Mouse (Mus musculus): ENCODE measurements around the gene Rapgef2.
"Not testable (repeated sequence)": the region's sequence is repeated elsewhere in the genome, so short reads cannot be mapped to it uniquely, and the experiment has no call there.

Gene Rapgef2

DNA sequence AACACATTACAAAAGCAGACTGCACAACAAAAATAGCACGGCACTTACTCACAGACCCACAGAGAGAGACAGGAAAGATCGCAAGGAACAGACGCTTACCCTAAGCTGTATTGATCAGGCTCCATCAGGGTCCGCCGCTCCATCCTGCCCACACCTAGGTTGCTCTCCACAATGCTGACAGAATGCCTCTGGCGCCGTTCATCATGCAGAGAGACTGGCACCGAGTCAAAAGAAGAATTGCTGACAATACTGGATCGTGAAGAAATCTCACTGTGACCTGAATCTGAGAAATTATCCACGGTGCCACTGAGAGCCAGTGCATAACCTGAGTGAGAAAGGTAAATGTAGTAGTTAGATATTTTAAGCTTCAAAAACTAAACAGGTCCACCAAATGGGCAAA, 216.4 kb downstream of the Rapgef2 start:
- POLR2A ChIA-PET, result no interaction called here
- CTCF ChIA-PET, result no interaction called here

DNA sequence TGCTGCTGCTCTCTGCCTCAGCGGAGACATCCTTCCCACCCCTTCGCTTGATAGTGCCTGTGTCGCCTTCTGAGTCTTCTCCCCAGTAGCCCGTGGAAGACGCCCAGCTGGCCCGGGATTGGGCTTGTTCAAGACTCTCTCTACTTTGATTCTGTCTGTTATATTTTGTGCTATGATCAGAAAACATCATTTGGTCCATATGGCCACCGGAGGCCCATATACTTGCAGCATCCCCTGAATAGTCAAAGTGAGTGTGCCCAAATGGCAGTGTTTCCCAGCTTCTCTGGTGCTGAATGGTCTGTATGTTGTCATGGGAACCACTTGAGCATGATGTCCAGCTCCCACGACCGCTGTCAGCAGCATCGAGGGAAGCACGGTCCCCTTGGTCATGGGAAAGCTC, 217.3 kb downstream of the Rapgef2 start:
- POLR2A ChIA-PET, result no interaction called here
- CTCF ChIA-PET, result no interaction called here

DNA sequence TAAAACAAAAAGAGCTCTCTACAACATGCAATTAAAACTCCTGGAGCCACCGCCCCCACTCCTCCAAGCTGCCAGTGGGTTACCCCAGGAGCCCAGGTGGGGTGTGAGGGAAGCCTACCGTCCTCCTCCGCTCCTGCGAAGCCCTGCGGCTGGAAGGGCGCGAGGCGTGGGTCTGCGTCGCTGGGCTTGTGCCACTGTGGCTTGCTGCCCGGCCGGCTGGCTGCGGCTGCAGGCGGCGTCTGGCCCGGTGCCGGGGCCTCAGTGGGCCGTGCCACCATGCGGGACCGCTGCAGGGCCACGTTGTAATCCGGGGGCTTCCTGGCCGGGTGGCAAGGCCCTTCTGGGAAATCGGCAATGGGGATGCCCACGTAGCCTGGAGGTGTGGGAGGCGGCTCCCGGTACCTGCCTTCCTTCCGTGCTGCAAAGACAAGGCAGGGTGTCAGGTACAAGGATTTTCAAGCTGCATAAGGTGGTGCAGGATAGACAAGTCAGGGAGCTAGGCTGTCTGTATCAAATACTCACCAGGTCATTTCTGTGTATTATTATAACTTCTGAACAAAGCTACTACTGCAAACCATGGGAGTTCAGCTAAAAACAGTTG, 219.8 kb downstream of the Rapgef2 start:
- CTCF ChIA-PET, result no interaction called here
- POLR2A ChIA-PET, result interaction anchor here in 1 of 4 experiments (0.7 to 1.3 kb wide), 2 partner anchors 10 to 779 kb away, joined by 3 read pairs; no protein-coding TSS in a partner anchor

DNA sequence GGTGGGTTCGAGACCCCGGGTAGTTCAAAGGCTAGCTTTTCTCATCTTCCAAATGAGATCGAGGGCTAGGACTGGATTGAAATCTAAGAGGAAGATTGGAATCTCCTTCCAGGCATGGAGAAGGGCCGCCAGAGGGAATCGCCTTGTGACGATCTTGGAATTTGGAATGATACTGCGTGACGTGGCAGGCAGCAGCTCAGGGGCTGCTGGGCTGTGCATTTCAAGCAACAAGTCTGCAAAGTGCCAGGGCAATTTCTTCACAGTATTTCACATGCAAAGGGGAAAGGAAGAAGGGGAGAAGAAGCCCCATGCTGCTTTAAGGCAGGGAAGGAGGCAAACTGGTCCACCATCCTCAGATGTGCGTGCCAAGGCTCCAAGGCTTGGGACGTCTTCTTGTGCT, 222.2 kb downstream of the Rapgef2 start:
- POLR2A ChIA-PET, result no interaction called here
- CTCF ChIA-PET, result no interaction called here

DNA sequence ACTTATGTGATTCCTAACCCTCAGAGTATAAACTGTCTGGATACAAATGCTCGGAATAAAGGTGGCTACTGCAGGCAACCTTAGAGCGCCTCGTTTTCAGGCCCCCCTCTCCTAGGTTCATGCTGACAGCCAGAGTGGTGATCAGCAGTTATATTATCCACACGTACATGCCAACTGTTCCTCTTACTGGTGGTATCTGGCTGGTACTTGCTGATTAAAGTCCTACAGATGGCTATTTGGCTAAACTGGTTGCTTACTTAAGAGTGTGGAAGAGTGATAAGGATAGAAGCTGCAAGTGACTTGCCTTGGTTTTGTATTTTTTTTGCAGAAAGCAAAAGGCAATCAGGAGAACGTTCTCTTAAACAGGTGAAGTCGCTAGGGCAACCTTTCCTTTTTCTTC, 224.9 kb downstream of the Rapgef2 start:
- ChIA-PET CTCF (no interaction called here), POLR2A (no interaction called here)

DNA sequence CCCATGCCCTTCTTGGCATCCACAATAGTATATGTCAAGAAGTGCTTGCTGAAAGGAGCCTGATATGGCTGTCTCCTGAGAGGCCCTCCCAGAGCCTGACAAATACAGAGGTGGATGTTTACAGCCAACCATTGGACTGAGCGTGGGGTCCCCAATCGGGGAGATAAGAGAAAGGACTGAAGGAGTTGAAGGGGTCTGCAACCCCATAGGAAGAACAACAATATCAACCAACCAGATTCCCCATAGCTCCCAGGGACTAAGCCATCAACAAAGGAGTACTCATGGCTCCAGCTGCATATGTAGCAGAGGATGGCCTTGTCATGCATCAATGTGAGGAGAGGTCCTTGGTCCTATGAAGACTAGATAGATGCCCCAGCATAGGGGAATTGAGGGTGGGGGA, 227.8 kb downstream of the Rapgef2 start:
- CTCF ChIA-PET, POLR2A ChIA-PET: not testable (repeated sequence)

DNA sequence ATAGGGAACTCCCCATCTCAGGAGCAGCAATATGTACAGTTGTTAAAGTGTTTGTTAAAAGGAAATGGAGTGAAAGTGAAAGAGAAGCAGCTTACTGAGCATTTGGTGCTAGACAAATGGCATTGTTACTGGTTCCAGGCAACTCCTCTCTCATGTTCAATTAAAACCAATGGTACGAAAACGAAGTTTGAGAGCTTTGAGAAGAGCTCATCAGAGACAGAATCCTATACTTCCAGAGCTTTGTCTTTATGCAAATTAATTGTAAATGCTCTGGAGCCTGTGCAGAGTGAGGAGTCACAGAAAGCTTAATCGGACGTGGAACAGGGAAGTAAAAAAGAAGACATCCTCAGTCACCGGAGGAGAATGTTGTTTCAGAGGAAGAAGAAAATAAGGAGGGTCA, 241.1 kb downstream of the Rapgef2 start:
- ChIA-PET POLR2A (interaction anchor here in 2 of 4 experiments (1.0 to 1.1 kb wide), 2 partner anchors 10 to 12 kb away, joined by 3 read pairs; no protein-coding TSS in a partner anchor), CTCF (interaction anchor here in 1 of 4 experiments (0.5 kb wide), 1 partner anchor 37 kb away, joined by 3 read pairs; no protein-coding TSS in a partner anchor)

DNA sequence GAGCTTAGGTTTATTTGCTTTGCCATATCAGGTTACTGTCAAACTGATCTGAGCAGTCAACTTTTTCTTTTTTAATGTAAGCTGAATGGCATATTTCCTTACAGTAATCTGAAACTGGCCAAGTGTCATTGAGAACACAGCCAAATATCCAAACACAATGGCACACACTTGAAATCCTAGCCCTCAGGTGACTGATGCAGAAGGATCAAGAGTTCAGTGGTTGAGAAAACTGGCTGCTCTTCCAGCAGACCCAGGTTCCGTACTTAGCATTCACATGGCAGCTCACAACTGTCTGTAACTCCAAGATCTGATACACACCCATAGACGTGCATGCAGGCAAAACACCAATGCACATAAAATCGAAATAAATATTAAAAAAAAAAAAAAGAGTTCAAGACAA, 243.3 kb downstream of the Rapgef2 start:
- ChIA-PET POLR2A (interaction anchor here in 1 of 4 experiments (0.7 kb wide), 1 partner anchor 93 kb away, joined by 3 read pairs; no protein-coding TSS in a partner anchor), CTCF (no interaction called here)

DNA sequence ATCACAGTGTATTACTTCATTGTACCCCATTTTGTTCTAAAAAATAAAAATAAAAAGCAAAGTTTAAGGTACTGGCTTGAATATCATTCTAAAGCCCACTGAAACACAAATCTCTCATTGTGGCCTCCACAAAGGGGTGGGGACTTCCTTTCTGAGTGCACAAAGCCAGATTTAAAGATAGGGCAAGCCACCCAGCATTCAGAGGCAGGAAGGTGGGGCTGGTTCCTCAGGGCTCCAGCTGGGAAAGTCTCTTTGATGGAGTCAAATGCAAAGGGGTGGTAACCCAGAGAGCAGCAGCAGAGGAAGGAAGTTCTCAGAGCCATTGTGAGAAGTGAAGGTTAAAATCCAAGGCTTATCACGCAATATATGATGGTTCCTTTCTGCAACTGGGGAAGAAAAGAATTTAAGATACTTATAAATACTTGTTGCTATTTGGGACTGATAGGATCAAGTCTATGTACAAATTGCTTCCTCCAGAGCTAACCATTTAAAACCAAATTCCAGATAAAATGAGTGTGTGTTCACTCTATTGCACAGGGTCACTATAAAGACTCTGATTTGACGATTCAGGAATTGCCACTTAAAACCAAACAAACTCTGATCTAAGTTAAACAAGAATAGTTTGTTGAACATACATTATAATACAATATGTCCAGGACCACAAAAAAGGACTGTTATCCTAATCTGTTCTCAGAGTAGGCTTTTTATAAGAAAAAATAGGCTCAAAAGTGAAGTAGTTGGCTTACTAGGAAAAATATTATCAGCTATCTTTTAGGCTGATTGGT, 246.5 kb downstream of the Rapgef2 start:
- ChIA-PET CTCF (interaction anchor here in 2 of 4 experiments (0.5 to 0.6 kb wide), 2 partner anchors 16 to 404 kb away, joined by 3 read pairs; no protein-coding TSS in a partner anchor), POLR2A (interaction anchor here in 3 of 4 experiments (0.5 to 1.0 kb wide), 4 partner anchors 20 to 176 kb away, joined by 3 to 6 read pairs (median 4); no protein-coding TSS in a partner anchor)

DNA sequence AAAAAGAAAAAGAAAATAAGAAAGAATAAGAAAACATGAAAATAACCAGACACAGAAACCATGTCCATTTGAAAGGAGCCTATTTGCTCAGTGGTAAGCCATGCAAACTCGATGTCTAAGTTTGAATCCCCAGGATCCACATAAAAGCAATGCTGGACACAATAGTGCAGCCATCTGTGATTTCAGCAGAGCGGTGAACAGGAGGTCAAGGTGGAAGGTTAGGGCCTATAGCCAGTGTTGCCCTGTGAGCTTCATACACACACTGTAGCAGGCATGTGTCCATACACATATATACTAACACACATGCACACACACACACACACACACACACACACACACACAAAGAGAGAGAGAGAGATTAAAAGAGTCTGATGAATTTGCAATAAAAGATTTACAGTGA, 247.3 kb downstream of the Rapgef2 start:
- POLR2A ChIA-PET, result interaction anchor here in 2 of 4 experiments (0.6 kb wide), 2 partner anchors 21 to 177 kb away, joined by 5 to 6 read pairs; no protein-coding TSS in a partner anchor
- CTCF ChIA-PET, result interaction anchor here in 2 of 4 experiments (0.5 to 0.6 kb wide), 2 partner anchors 17 to 405 kb away, joined by 3 read pairs; no protein-coding TSS in a partner anchor

DNA sequence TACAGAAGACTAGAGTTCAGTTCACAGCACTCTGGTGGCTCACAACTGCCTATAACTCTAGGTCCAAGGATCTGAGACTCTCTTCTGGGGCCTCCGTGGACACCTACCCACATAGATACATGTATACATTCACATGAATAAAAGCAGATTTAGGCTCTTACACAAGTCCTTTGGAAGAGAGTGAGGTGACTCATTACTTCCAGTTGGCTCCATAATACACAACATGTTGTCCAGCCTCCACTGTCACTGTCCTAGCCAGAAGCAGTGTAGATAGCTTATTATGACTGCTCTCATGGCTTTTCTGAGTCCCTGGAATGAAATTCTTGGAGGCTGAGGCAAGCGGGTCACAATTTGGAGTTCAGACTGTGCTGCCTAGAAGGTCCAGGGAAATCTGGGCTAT, 251.9 kb downstream of the Rapgef2 start:
- POLR2A ChIA-PET, result no interaction called here

DNA sequence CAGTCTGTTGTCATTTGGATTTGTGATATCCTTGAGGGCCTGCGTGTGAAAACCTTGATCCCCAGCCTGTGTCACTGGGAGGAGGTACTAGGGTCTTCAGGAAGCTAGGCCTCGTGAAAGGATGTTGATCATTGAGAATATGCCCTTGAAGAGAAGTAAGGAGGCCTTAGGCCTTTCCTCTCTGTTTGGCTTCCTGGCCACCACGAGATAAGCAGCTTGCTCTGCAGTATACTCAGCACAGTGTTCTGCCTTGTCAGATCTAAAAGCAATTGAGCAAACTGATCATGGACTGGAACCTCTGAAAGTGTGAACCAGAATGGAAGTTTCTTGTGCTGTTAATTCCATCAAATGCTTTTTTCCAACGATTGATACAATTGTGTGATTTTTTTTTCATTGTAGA, 255.5 kb downstream of the Rapgef2 start:
- CTCF ChIA-PET, result no interaction called here

More for the DNA sequence above, 251.9 kb downstream of the Rapgef2 start:
- CTCF ChIA-PET, result no interaction called here

DNA sequence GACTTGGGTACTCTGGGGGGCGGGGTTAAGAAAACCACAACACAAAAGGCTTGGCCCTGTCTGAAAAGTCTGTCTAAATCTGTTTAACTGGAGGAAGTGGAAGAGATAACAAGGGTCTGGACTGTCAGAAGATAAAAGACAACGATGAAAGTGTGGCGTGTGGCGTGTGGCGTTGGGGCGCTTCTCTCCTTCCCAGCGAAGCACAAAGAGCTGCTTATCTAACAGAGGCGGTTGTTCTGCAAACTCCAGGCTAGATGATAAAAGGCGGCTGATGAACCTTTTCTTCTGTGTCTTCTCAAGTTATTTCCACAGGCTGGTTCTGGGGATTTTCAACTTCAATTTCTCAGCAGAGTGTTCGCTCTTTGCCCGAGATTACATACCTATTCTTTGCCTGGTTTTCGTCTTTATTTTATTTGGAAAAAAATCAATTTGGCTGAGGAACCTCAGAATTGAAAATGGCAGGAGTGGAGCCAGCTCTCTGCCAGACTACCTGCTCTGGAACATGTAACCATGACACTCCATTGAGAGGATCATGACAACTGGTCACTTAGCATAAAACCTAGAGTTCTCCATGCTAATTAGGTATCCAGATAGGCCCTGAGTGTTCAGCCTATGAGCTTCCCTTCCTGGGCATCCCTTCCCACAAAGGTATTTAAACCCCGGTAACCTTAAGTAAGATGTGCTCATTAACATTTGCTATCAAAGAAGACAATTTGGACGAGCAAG, 258.0 kb downstream of the Rapgef2 start:
- ChIA-PET POLR2A (interaction anchor here in 1 of 4 experiments (0.5 kb wide), 1 partner anchor 12 kb away, joined by 3 read pairs; no protein-coding TSS in a partner anchor), CTCF (no interaction called here)

More for the DNA sequence above, 255.5 kb downstream of the Rapgef2 start:
- POLR2A ChIA-PET, result interaction anchor here in 1 of 4 experiments (0.5 kb wide), 1 partner anchor 89 kb away, joined by 3 read pairs; no protein-coding TSS in a partner anchor

DNA sequence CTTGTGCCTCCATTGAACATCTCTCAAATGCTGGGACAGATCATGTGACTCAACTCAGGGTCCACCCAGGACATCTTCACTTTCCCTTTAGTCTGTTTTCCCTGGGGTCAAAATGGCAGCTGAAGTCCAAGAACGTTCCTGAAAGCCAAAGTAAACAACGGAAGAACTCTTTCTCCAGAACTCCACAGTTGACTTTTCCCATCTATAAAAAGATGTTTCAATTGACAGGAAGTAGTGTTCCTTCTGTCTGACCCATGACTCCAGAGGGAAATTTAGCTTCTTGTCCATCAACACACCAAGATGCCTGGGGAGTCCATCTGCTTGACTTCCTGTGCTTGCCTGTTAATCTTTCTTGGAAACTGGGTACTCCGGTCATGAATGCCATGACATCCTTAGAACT, 260.3 kb downstream of the Rapgef2 start:
- ChIA-PET POLR2A (no interaction called here), CTCF (no interaction called here)

DNA sequence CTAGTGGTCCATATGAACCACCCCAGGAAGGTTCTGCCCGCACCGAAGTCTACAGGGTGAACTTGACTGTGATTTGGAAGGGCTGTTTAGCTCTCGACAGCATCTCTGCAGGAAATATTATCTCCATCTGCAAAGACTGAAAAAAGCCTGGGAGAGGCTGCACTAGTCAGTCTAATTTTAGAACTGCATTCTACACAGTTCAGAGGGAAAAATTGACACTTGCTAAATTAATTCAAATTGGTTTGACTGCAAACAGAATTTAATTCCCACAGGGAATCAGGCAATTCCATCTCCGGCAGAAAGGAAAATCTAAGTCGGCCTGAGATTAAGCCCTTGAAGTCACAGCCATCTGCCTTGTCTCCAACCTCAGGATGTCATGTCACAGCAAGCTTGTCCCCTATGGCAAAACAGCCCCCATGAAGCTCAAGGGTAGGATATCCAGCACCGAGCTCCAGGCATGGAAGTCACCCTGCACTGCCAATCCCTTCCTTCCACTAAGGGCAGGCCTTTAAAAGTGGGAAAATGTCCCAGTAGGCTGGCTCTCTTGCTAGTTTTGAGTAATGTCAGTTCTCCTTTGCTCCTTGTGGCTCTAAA, 262.5 kb downstream of the Rapgef2 start:
- POLR2A ChIA-PET, result no interaction called here
- CTCF ChIA-PET, result no interaction called here

DNA sequence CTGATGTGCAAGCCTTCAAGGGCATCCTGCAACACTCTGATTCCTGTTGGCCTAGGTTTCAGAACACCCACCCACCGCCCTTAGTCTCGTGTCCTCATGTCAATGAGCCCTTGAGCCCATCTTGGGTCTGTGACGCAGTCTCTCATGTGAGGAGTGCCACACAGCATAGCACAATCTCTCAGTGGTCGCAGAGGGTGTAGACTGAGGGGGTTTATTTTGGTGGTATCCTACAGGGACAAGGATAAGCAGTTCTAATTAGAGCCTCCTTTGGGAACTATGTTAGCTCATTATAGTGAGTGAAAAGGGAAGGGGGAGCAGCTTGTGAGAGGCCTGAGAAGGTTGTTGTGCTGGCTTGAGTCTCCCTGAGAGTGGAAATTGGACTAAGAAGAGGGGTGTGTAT, 263.6 kb downstream of the Rapgef2 start:
- ChIA-PET CTCF (no interaction called here), POLR2A (no interaction called here)

DNA sequence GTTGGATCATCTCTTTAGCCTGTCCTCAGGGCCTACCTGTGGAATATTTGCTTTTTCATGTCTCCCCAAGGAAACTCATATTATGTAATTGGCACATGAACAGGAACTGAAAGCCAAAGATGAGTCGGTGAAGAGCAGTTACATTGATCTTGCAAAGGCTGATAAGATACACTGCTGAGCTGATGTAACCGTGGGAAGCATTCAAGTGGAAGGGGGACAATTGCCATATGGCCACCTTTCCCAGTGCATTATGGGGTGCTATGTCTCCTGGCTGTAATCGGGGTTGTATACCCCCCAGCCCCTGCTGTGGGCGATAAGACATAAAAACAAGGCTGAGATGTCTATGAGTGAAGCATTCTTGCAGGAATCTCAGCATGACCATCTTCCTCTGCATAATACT, 268.9 kb downstream of the Rapgef2 start:
- CTCF ChIA-PET, result interaction anchor here in 3 of 4 experiments (0.6 to 1.5 kb wide), 4 partner anchors 21 to 427 kb away, joined by 4 to 5 read pairs (median 4); no protein-coding TSS in a partner anchor

DNA sequence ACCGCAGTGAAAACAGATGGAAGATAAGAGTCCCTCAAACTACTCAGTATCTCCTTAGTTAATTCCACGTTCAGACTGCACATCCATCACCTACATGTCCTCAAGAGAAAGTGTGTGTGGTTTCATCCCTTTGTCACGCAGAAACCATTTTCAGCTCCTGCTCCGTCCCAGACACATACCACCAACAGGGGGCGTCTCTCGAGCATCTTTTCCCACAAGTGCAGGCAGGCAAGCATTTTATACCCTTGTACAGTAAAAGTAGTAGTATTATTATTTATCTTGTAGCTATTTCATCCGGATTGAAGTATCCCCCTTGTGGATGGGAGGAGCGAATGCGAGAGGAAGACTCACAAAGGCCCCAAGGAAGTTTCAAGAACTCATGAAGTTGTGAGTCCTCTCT, 269.5 kb downstream of the Rapgef2 start:
- ChIA-PET CTCF (interaction anchor here (0.6 to 1.5 kb wide), 12 partner anchors 9 to 1635 kb away, joined by 3 to 5 read pairs (median 3); partner anchors contain the start of gene Ppid (in 1 of the 4)), POLR2A (interaction anchor here in 1 of 4 experiments (1.4 kb wide), 1 partner anchor 10 kb away, joined by 3 read pairs; no protein-coding TSS in a partner anchor)

More for the DNA sequence above, 268.9 kb downstream of the Rapgef2 start:
- POLR2A ChIA-PET, result interaction anchor here in 1 of 4 experiments (1.4 kb wide), 1 partner anchor 10 kb away, joined by 3 read pairs; no protein-coding TSS in a partner anchor
